Mouse (Mus musculus) stomach, postnatal 0 days (tissue): Measurements from ENCODE around the gene Map3k19.

ENCODE experiments used
- CTCF ChIP-seq: IDR thresholded peaks from 2 replicates; pipeline ENCODE4 v1.5.1; 2016; ENCODE audit warnings: antibody characterized with exemption, low read depth, mild to moderate bottlenecking, moderate library complexity
- EP300 ChIP-seq: optimal IDR thresholded peaks from 2 replicates; pipeline ENCODE3; 2016; ENCODE audit warnings: antibody characterized with exemption

DNA sequence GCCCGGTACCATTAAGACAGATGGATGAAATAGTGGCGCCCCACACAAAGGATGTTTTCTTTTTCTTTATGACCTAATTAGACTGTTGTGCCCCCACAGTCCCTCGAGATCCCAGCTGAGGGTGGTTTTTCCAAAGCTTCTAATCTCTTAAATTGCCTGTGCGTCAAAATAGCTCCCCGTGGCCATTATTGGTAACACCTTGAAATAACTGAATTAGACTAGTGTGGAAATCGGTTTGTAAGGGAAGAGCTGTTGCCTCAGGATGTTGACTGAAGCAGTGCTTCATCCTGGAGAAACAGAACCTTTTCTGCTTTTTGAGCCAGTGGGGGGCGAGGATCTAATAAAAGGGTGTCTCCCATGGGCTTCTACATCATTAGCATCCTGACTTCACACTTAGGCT, 9.0 kb upstream of the Map3k19 start:
- TF ChIP-seq CTCF (no peak), EP300 (no peak)
